Mouse (Mus musculus) intestine, embryonic 15.5 days (tissue): ENCODE measurements around the gene Tgif2. TPM values are rescaled to one million over a fixed set of nuclear protein-coding genes. Genes with fewer than 3 reads are reported as not detected.
A peak's percentile ranks its signal among the peaks of the same experiment; 100 is the strongest.
"Not testable (repeated sequence)": the region's sequence is repeated elsewhere in the genome, so short reads cannot be mapped to it uniquely, and the experiment has no call there.

ENCODE experiments used
- ATAC-seq: fragments of 200-750 bp; cut with Nextera tagmentation; 2 replicates; pipeline ENCODE4 v1.8.0; 2017; ENCODE audit warnings: moderate TSS enrichment, moderate library complexity
- H3K27ac ChIP-seq: fragments of 300-500 bp; sonication (generic); 2 replicates; pipeline ENCODE4 v1.5.1; 2015; ENCODE audit warnings: mild to moderate bottlenecking, inconsistent platforms
- H3K27me3 ChIP-seq: fragments of 300-500 bp; sonication (generic); replicated peaks from 2 replicates; pipeline ENCODE4 v1.6.1; 2015; ENCODE audit warnings: inconsistent platforms
- H3K36me3 ChIP-seq: fragments of 300-500 bp; sonication (generic); 2 replicates; pipeline ENCODE4 v1.6.1; 2015; ENCODE audit warnings: inconsistent platforms
- H3K4me1 ChIP-seq: fragments of 300-500 bp; sonication (generic); replicated peaks from 2 replicates; pipeline ENCODE4 v1.6.1; 2015; ENCODE audit warnings: inconsistent platforms
- H3K4me2 ChIP-seq: fragments of 300-500 bp; sonication (generic); replicated peaks from 2 replicates; pipeline ENCODE4 v1.6.1; 2015; ENCODE audit warnings: mild to moderate bottlenecking, inconsistent platforms
- H3K4me3 ChIP-seq: fragments of 300-500 bp; sonication (generic); replicated peaks from 2 replicates; pipeline ENCODE4 v1.5.1; 2015; ENCODE audit warnings: inconsistent platforms
- H3K9ac ChIP-seq: fragments of 300-500 bp; sonication (generic); 2 replicates; pipeline ENCODE4 v1.6.1; 2015; ENCODE audit warnings: inconsistent platforms
- H3K9me3 ChIP-seq: fragments of 300-500 bp; sonication (generic); 2 replicates; pipeline ENCODE4 v1.6.1; 2016; ENCODE audit warnings: inconsistent platforms
- WGBS: fragments of 180-500 bp; shearing (Covaris S2); methylation state at CpG from one replicate; pipeline ENCODE4 v1.1.7; 2015; 5-methylcytosine and 5-hydroxymethylcytosine counted together
- polyA plus RNA-seq: library from polyadenylated mRNA; unstranded; fragments of >200 nt; fragmentation: Nextera tagmentation; extraction: Ambion mirVana; gene quantifications from 2 replicates; pipeline ENCODE4 v1.2.1, GENCODE M21; 2015

The Tgif2 gene
- polyA plus RNA-seq, result 34.3 and 38.3 TPM in 2 replicates

- peak within 1 kb of the TSS; percentile 94 for H3K27ac ChIP-seq
- ATAC-seq, result peak; percentile 86
- 2% methylated on average over 61 of the region's 61 CpGs for WGBS
- no peaks in the 10 kb centered on the region for H3K27me3 ChIP-seq
- peak within 1 kb of the TSS; percentile 86 for H3K4me2 ChIP-seq
- H3K36me3 ChIP-seq, result peaks cover under 1% of the 10 kb centered on the region
- peak within 1 kb of the TSS; percentile 94 for H3K4me3 ChIP-seq
- no peaks in the 10 kb centered on the region for H3K9me3 ChIP-seq
- peak within 1 kb of the TSS; percentile 80 for H3K9ac ChIP-seq
- peaks cover 44% of the 10 kb centered on the region for H3K4me1 ChIP-seq
These were observed at the start of gene Tgif2 for GRCm38 (mm10) chr2:156839319-156840191. Gene Tgif2, plus strand, starts transcription at chr2:156840007.

- WGBS, result 74% methylated on average over 1 of the region's 1 CpGs
- no peak for ATAC-seq
- Histone ChIP-seq H3K4me2 (no peak overlapping the region), H3K4me3 (no peak overlapping the region), H3K4me1 (no peaks in the 10 kb centered on the region), H3K27me3 (no peaks in the 10 kb centered on the region), H3K27ac (no peak overlapping the region), H3K9me3 (no peaks in the 10 kb centered on the region), H3K36me3 (no peaks in the 10 kb centered on the region), H3K9ac (no peak overlapping the region)
These were observed 41.3 kb upstream of the Tgif2 start for GRCm38 (mm10) chr2:156798516-156798915.

GRCm38 (mm10) chr2:156801045-156801444 is 38.8 kb upstream of the Tgif2 start:
- H3K4me3 ChIP-seq, result no peak overlapping the region
- no peaks in the 10 kb centered on the region for H3K4me1 ChIP-seq
- WGBS, result 78% methylated on average over 4 of the region's 4 CpGs
- no peaks in the 10 kb centered on the region for H3K27me3 ChIP-seq
- ATAC-seq, result no peak
- H3K4me2 ChIP-seq, result no peak overlapping the region
- no peak overlapping the region for H3K9ac ChIP-seq
- no peaks in the 10 kb centered on the region for H3K9me3 ChIP-seq
- H3K27ac ChIP-seq, result no peak overlapping the region
- no peaks in the 10 kb centered on the region for H3K36me3 ChIP-seq

GRCm38 (mm10) chr2:156802116-156802515 is 37.7 kb upstream of the Tgif2 start:
- WGBS, result 46% methylated on average over 9 of the region's 9 CpGs
- H3K27me3 ChIP-seq, H3K4me1 ChIP-seq, H3K4me3 ChIP-seq, ATAC-seq, H3K4me2 ChIP-seq, H3K9ac ChIP-seq, H3K27ac ChIP-seq, H3K36me3 ChIP-seq, H3K9me3 ChIP-seq: not testable (repeated sequence)

GRCm38 (mm10) chr2:156803698-156804372 is 36.0 kb upstream of the Tgif2 start:
- no peak overlapping the region for H3K4me2 ChIP-seq
- H3K9ac ChIP-seq, result no peak overlapping the region
- H3K27ac ChIP-seq, result no peak overlapping the region
- no peaks in the 10 kb centered on the region for H3K9me3 ChIP-seq
- H3K27me3 ChIP-seq, result no peaks in the 10 kb centered on the region
- 66% methylated on average over 4 of the region's 4 CpGs for WGBS
- no peak overlapping the region for H3K4me3 ChIP-seq
- no peak for ATAC-seq
- H3K36me3 ChIP-seq, result no peaks in the 10 kb centered on the region
- no peaks in the 10 kb centered on the region for H3K4me1 ChIP-seq

GRCm38 (mm10) chr2:156804589-156804988 is 35.2 kb upstream of the Tgif2 start:
- 0 out of 2 replicates have a peak, but pooled peaks cover under 1% of the 10 kb centered on the region for H3K4me1 ChIP-seq
- no peaks in the 10 kb centered on the region for H3K27me3 ChIP-seq
- no peak overlapping the region for H3K4me2 ChIP-seq
- no peak overlapping the region for H3K9ac ChIP-seq
- no peak for ATAC-seq
- H3K36me3 ChIP-seq, result no peaks in the 10 kb centered on the region
- WGBS, result 89% methylated on average over 4 of the region's 4 CpGs
- no peak overlapping the region for H3K4me3 ChIP-seq
- H3K9me3 ChIP-seq, result no peaks in the 10 kb centered on the region
- no peak overlapping the region for H3K27ac ChIP-seq

- H3K36me3 ChIP-seq, result no peaks in the 10 kb centered on the region
- 71% methylated on average over 6 of the region's 6 CpGs for WGBS
- H3K27me3 ChIP-seq, result no peaks in the 10 kb centered on the region
- H3K4me2 ChIP-seq, result no peak overlapping the region
- H3K9me3 ChIP-seq, result no peaks in the 10 kb centered on the region
- no peak overlapping the region for H3K27ac ChIP-seq
- no peak overlapping the region for H3K9ac ChIP-seq
- H3K4me3 ChIP-seq, result no peak overlapping the region
- H3K4me1 ChIP-seq, result 0 out of 2 replicates have a peak, but pooled peaks cover 3% of the 10 kb centered on the region
- ATAC-seq, result no peak
These were observed 32.9 kb upstream of the Tgif2 start for GRCm38 (mm10) chr2:156806886-156807285.

GRCm38 (mm10) chr2:156809579-156809978 is 30.2 kb upstream of the Tgif2 start:
- peak; percentile 43; the same call in 1 of the 2 replicates for ATAC-seq
- WGBS, result 52% methylated on average over 2 of the region's 2 CpGs
- no peaks in the 10 kb centered on the region for H3K36me3 ChIP-seq

GRCm38 (mm10) chr2:156810716-156811115 is 29.1 kb upstream of the Tgif2 start:
- H3K4me2 ChIP-seq, result no peak overlapping the region
- H3K9me3 ChIP-seq, result no peaks in the 10 kb centered on the region
- H3K4me1 ChIP-seq, result peaks cover 17% of the 10 kb centered on the region
- H3K4me3 ChIP-seq, result no peak overlapping the region
- WGBS, result 92% methylated on average over 10 of the region's 10 CpGs
- no peaks in the 10 kb centered on the region for H3K27me3 ChIP-seq
- no peak overlapping the region for H3K27ac ChIP-seq
- no peak for ATAC-seq
- H3K9ac ChIP-seq, result no peak overlapping the region
- no peaks in the 10 kb centered on the region for H3K36me3 ChIP-seq

More at GRCm38 (mm10) chr2:156809579-156809978, 30.2 kb upstream of the Tgif2 start:
- Histone ChIP-seq H3K4me2 (no peak overlapping the region), H3K9ac (no peak overlapping the region), H3K4me1 (peaks cover 7% of the 10 kb centered on the region), H3K4me3 (no peak overlapping the region), H3K27ac (no peak overlapping the region), H3K9me3 (no peaks in the 10 kb centered on the region), H3K27me3 (no peaks in the 10 kb centered on the region)

- H3K4me3 ChIP-seq, result no peak overlapping the region
- no peaks in the 10 kb centered on the region for H3K36me3 ChIP-seq
- peaks cover 17% of the 10 kb centered on the region for H3K4me1 ChIP-seq
- no peaks in the 10 kb centered on the region for H3K27me3 ChIP-seq
- no peak overlapping the region for H3K4me2 ChIP-seq
- no peaks in the 10 kb centered on the region for H3K9me3 ChIP-seq
- no peak for ATAC-seq
- 74% methylated on average over 5 of the region's 5 CpGs for WGBS
- no peak overlapping the region for H3K9ac ChIP-seq
- H3K27ac ChIP-seq, result no peak overlapping the region
These were observed 28.3 kb upstream of the Tgif2 start for GRCm38 (mm10) chr2:156811556-156811955.

GRCm38 (mm10) chr2:156814344-156814801 is 25.4 kb upstream of the Tgif2 start:
- no peak for ATAC-seq
- Histone ChIP-seq H3K27ac (peak overlapping the region; percentile 42; the same call in 1 of the 2 replicates), H3K9me3 (no peaks in the 10 kb centered on the region), H3K4me1 (peaks cover 17% of the 10 kb centered on the region), H3K4me3 (no peak overlapping the region), H3K9ac (no peak overlapping the region), H3K36me3 (no peaks in the 10 kb centered on the region), H3K27me3 (no peaks in the 10 kb centered on the region), H3K4me2 (no peak overlapping the region)
- 27% methylated on average over 8 of the region's 8 CpGs for WGBS

- peak overlapping the region; percentile 42; the same call in 1 of the 2 replicates for H3K27ac ChIP-seq
These were observed 24.9 kb upstream of the Tgif2 start for GRCm38 (mm10) chr2:156814893-156815292.

More at GRCm38 (mm10) chr2:156814893-156815292, 24.9 kb upstream of the Tgif2 start:
- H3K4me2 ChIP-seq, result no peak overlapping the region
- H3K4me3 ChIP-seq, result no peak overlapping the region
- ATAC-seq, result no peak
- H3K9ac ChIP-seq, result no peak overlapping the region
- H3K9me3 ChIP-seq, result no peaks in the 10 kb centered on the region
- no peaks in the 10 kb centered on the region for H3K36me3 ChIP-seq
- H3K27me3 ChIP-seq, result no peaks in the 10 kb centered on the region
- WGBS, result 16% methylated on average over 5 of the region's 5 CpGs
- peaks cover 15% of the 10 kb centered on the region for H3K4me1 ChIP-seq
